Mouse (Mus musculus) lung, postnatal 4 days (tissue): ENCODE measurements around the gene Cenpt.

Source experiments
- DNase-seq, 2 experiments: peaks; one replicate each; pipeline ENCODE4 v3.0.0; 2021

Gene Cenpt

DNA sequence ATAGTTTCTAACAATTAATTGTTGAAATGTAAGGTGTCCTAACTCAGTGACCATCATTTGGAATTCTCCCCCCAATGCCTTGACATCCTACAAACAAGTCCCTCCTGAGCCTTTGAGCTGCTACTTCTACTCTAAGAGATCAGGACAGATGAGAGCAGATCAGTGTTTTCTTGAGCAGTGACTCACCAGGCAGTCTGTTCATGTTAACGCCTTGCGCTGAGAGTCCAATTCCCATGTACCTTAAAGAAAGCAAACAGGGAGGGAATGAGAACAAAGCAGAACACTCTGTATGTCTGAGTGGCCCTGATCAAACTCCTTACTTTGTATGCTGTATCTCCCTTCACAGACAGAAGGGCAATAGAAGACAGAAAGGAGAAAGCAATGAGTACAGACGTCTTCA is 47.7 kb downstream of the Cenpt start:
- no peak for DNase-seq

DNA sequence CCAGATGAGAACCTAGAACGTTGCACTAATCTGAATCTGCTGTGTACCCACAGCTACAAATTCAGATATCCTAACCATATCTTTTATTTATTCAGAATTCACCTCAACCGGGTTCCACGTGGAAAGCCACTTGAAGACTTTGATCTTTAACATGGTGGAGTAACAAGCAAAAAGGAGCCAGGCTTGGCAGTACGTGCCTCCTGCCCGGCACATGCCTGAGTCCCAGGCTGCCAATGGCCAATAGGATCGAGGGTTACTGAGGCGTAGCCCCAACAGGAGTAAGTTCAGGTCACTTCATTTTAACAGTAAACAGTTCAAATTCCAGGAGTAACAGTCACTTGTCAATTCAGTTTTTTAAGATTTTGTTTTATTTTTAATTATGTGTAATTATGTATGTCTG is 48.3 kb downstream of the Cenpt start:
- DNase-seq: no peak

DNA sequence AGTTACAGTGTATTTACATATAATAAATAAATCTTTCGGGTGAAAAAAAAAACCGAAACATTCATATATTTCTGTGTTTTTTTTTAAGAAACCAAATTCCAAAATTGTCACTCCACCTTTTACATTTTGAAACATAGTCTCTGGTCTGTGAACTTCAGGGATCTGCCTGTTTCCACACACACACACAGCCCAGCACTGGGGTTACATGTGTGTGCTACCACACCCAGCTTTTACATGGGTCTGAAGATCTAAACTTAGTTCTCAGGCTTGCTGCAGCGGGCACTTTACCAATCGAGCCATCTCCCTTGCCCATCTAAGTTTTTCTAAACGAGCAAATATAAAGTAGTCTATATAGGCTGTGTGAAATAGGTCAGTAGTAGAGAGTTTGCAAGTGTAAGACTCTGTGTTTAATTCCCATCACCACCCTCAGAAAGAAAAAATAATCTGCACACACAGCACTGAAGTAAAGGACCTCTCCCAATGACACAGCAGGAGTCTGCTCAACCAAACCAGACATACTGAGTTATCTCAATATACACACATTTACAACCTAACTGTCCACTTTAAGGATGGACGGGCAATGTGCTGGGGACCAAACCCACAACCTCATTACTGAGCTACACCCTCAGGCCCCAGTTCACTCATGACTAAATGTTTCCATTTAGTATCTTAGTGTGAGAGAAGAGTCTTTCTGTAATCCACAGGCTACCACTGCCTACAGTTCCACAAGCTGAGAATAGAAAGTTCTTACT is 51.7 kb downstream of the Cenpt start:
- DNase-seq: no peak

DNA sequence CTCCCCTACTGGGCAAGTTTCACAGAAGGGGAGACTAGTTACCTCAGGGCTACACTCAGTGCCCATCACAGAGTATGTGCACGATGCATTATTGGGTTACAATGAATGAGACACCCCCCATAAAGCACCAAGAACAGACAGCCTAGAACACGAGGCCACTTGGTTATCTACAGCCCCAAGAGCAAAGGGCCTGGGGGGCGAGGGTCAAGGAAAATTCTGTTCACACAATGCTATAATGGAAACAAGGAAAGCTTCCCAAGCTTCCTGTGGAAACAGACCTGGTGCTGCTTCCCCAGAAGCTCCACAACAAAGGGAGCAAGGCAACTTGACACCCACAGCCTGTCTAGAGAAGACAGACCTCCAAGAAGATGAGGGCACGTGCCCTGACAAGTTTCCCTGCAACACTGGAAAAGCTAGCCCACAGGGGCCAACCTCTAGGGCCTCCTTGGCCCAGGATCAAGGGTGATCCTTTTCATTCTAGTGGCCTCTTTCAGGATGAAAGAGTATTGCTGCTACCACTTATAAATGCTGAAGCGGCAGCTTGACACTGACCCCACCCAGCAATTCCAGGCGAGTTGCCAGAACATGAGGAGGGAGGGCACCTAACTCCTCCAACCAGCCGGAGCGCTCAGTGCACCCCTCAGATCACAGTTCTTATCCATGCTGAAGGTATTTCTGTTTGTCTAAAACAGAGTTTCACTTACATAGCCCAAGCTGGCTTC is 53.8 kb downstream of the Cenpt start:
- DNase-seq: peak; percentile 92 to 94

DNA sequence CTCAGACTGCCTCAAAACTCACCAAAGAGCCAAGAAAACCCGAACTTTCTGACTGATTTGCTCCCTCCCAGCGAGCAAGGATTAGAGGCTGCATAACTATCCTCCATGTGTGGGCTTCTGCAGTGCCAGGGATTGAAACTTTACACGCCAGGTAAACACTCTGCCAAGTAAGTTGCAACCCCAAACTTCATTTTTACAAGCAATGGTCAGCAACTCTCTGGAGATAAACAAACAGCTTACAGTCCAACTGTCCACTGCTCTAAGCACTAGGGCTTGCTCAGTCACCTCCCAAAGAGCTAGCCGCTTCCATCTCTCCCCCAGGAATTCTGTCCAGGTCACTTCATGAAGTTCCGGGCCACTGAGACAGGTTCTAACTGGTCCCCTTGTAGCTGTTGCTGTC is 54.7 kb downstream of the Cenpt start:
- DNase-seq: no peak

GRCm38 (mm10) chr8:105795785-105796184 is 57.3 kb downstream of the Cenpt start:
- DNase-seq: no peak
